Mouse (Mus musculus) ES-Bruce4 (cell line): ENCODE data around the gene Srsf5.

Experiments
- CTCF ChIP-seq: IDR thresholded peaks from one replicate; pipeline ENCODE4 v1.8.1; 2011; ENCODE audit warnings: low read depth, low read length
- EP300 ChIP-seq: IDR thresholded peaks from 2 replicates; pipeline ENCODE4 v1.6.1; 2011; ENCODE audit warnings: low read depth, low read length; ENCODE audit not compliant: insufficient read depth

GRCm38 (mm10) chr12:80928881-80929280 is 16.4 kb upstream of the Srsf5 start:
- TF ChIP-seq EP300, result no peak
- no peak for TF ChIP-seq CTCF
